Mouse (Mus musculus) small intestine, adult 2 months (tissue): ENCODE measurements around the gene Lrrc8e. TPM values are rescaled to one million over a fixed set of nuclear protein-coding genes. Genes with fewer than 3 reads are reported as not detected.
A peak's percentile ranks its signal among the peaks of the same experiment; 100 is the strongest.

Experiments used
- H3K27ac ChIP-seq: fragments of 200-500 bp; 2 replicates; pipeline ENCODE4 v1.5.1; 2012; ENCODE audit warnings: low read depth, low read length, control low read depth, inconsistent platforms; ENCODE audit not compliant: insufficient read depth
- H3K27me3 ChIP-seq: fragments of 200-500 bp; 2 replicates; pipeline ENCODE4 v1.6.1; 2012; ENCODE audit warnings: mild to moderate bottlenecking, moderate library complexity, low read length, inconsistent platforms; ENCODE audit not compliant: control insufficient read depth, insufficient read depth
- H3K36me3 ChIP-seq: fragments of 200-500 bp; 2 replicates; pipeline ENCODE4 v1.6.1; 2012; ENCODE audit warnings: mild to moderate bottlenecking, low read length, control low read depth, inconsistent platforms; ENCODE audit not compliant: control insufficient read depth, insufficient read depth
- H3K4me1 ChIP-seq: fragments of 200-500 bp; 2 replicates; pipeline ENCODE4 v1.6.1; 2012; ENCODE audit warnings: low read length, inconsistent platforms, mixed read lengths; ENCODE audit not compliant: control insufficient read depth, insufficient read depth, insufficient read length
- H3K4me3 ChIP-seq: fragments of 200-500 bp; 2 replicates; pipeline ENCODE4 v1.5.1; 2012; ENCODE audit warnings: low read depth, mild to moderate bottlenecking, control low read depth, inconsistent platforms, low read length, moderate library complexity
- CTCF ChIP-seq: fragments of 200-500 bp; IDR thresholded peaks from 2 replicates; pipeline ENCODE4 v1.5.1; 2012; ENCODE audit warnings: low read depth, mild to moderate bottlenecking, control low read depth, inconsistent platforms, low read length, moderate library complexity, mixed read lengths; ENCODE audit not compliant: insufficient replicate concordance, insufficient read length; ENCODE audit errors: extremely low read depth
- POLR2A ChIP-seq: fragments of 200-500 bp; IDR thresholded peaks from 2 replicates; pipeline ENCODE4 v1.6.1; 2012; ENCODE audit warnings: low read depth, mild to moderate bottlenecking, control low read depth, inconsistent platforms, low read length, moderate library complexity
- WGBS: fragments of 180-500 bp; shearing (Covaris S2); methylation state at CpG from one replicate; pipeline ENCODE4 v1.1.7; 2018; 5-methylcytosine and 5-hydroxymethylcytosine counted together
- polyA plus RNA-seq: library from polyadenylated mRNA; depleted of rRNA; stranded (reverse); fragments of >200 nt; gene quantifications from 2 replicates; pipeline ENCODE4 v1.2.3, GENCODE M21; 2012

The Lrrc8e gene
- polyA plus RNA-seq, 1 experiment: 0.09 TPM

GRCm38 (mm10) chr8:4193588-4193894 lies 33.1 kb upstream of the Lrrc8e start:
- Histone ChIP-seq H3K27me3 (no peaks in the 10 kb centered on the region), H3K36me3 (no peaks in the 10 kb centered on the region), H3K4me1 (peaks cover 4% of the 10 kb centered on the region; the same call in 1 of the 2 replicates), H3K4me3 (no peak overlapping the region), H3K27ac (no peak overlapping the region)
- WGBS: 50% methylated on average over 7 of the region's 7 CpGs
- TF ChIP-seq POLR2A (no peak), CTCF (no peak)

- Histone ChIP-seq H3K4me1 (peaks cover under 1% of the 10 kb centered on the region; the same call in 1 of the 2 replicates), H3K36me3 (0 out of 2 replicates have a peak, but pooled peaks cover 2% of the 10 kb centered on the region), H3K4me3 (no peak overlapping the region), H3K27me3 (no peaks in the 10 kb centered on the region), H3K27ac (no peak overlapping the region)
- no peak for TF ChIP-seq CTCF
- no peak for TF ChIP-seq POLR2A
- WGBS: 77% methylated on average over 2 of the region's 2 CpGs
Measured at GRCm38 (mm10) chr8:4201321-4201720, 25.3 kb upstream of the Lrrc8e start.

- H3K27ac ChIP-seq: no peak overlapping the region
- no peaks in the 10 kb centered on the region for H3K27me3 ChIP-seq
- WGBS: 71% methylated on average over 38 of the region's 38 CpGs
- peaks cover 11% of the 10 kb centered on the region for H3K4me1 ChIP-seq
- H3K4me3 ChIP-seq: no peak overlapping the region
- TF ChIP-seq POLR2A (no peak), CTCF (no peak)
- 0 out of 2 replicates have a peak, but pooled peaks cover 2% of the 10 kb centered on the region for H3K36me3 ChIP-seq
Measured at GRCm38 (mm10) chr8:4205246-4206123, 21.1 kb upstream of the Lrrc8e start.

- Histone ChIP-seq H3K27ac (no peak overlapping the region), H3K4me3 (no peak overlapping the region), H3K36me3 (0 out of 2 replicates have a peak, but pooled peaks cover 2% of the 10 kb centered on the region), H3K4me1 (peaks cover 11% of the 10 kb centered on the region), H3K27me3 (no peaks in the 10 kb centered on the region)
- no peak for TF ChIP-seq CTCF
- no peak for TF ChIP-seq POLR2A
- WGBS: 51% methylated on average over 44 of the region's 44 CpGs
Measured at GRCm38 (mm10) chr8:4206182-4207015, 20.2 kb upstream of the Lrrc8e start.

GRCm38 (mm10) chr8:4207016-4207350 lies 19.6 kb upstream of the Lrrc8e start:
- H3K4me1 ChIP-seq: peaks cover 11% of the 10 kb centered on the region
- 46% methylated on average over 2 of the region's 2 CpGs for WGBS
- 0 out of 2 replicates have a peak, but pooled peaks cover 2% of the 10 kb centered on the region for H3K36me3 ChIP-seq
- TF ChIP-seq POLR2A: no peak
- TF ChIP-seq CTCF: no peak
- no peak overlapping the region for H3K27ac ChIP-seq
- no peaks in the 10 kb centered on the region for H3K27me3 ChIP-seq
- H3K4me3 ChIP-seq: no peak overlapping the region

GRCm38 (mm10) chr8:4211097-4211496 lies 15.5 kb upstream of the Lrrc8e start:
- H3K36me3 ChIP-seq: 0 out of 2 replicates have a peak, but pooled peaks cover under 1% of the 10 kb centered on the region
- TF ChIP-seq CTCF (no peak), POLR2A (no peak)
- WGBS: 69% methylated on average over 6 of the region's 6 CpGs
- H3K4me1 ChIP-seq: peaks cover 28% of the 10 kb centered on the region
- H3K4me3 ChIP-seq: no peak overlapping the region
- H3K27ac ChIP-seq: no peak overlapping the region
- H3K27me3 ChIP-seq: peaks cover 9% of the 10 kb centered on the region; the same call in 1 of the 2 replicates

- Histone ChIP-seq H3K27ac (no peak overlapping the region), H3K4me1 (peaks cover 21% of the 10 kb centered on the region), H3K27me3 (peaks cover 26% of the 10 kb centered on the region), H3K36me3 (no peaks in the 10 kb centered on the region), H3K4me3 (peak overlapping the region; percentile 60)
- WGBS: 1% methylated on average over 25 of the region's 25 CpGs
- TF ChIP-seq CTCF (no peak), POLR2A (no peak)
Measured at GRCm38 (mm10) chr8:4212809-4213209, 13.8 kb upstream of the Lrrc8e start.
